Mouse (Mus musculus) hindbrain, embryonic 11.5 days (tissue): ENCODE data around the gene Matn3. TPM values are rescaled to one million over a fixed set of nuclear protein-coding genes. Genes with fewer than 3 reads are reported as not detected.

Experiments
- ATAC-seq: fragments of 200-750 bp; cut with Nextera tagmentation; 2 replicates; pipeline ENCODE4 v1.8.0; 2017; ENCODE audit warnings: mild to moderate bottlenecking, moderate TSS enrichment, moderate library complexity; ENCODE audit not compliant: low FRiP score
- DNase-seq: peaks from one replicate; pipeline ENCODE4 v3.0.0-alpha.2; 2015; ENCODE audit warnings: low spot score
- H3K27ac ChIP-seq: fragments of 300-500 bp; sonication (generic); 2 replicates; pipeline ENCODE4 v1.5.1; 2014; ENCODE audit warnings: mild to moderate bottlenecking, low read depth, low read length
- H3K27me3 ChIP-seq: fragments of 300-500 bp; sonication (generic); 2 replicates; pipeline ENCODE4 v1.6.1; 2014; ENCODE audit warnings: mild to moderate bottlenecking, low read length, moderate library complexity, mixed read lengths; ENCODE audit not compliant: control insufficient read depth, insufficient read depth
- H3K36me3 ChIP-seq: fragments of 300-500 bp; sonication (generic); 2 replicates; pipeline ENCODE4 v1.6.1; 2014; ENCODE audit warnings: mild to moderate bottlenecking, low read length, moderate library complexity, mixed read lengths; ENCODE audit not compliant: control insufficient read depth, insufficient read depth
- H3K4me1 ChIP-seq: fragments of 300-500 bp; sonication (generic); replicated peaks from 2 replicates; pipeline ENCODE4 v1.6.1; 2014; ENCODE audit warnings: low read length, mixed read lengths; ENCODE audit not compliant: control insufficient read depth, insufficient read depth
- H3K4me2 ChIP-seq: fragments of 300-500 bp; sonication (generic); replicated peaks from 2 replicates; pipeline ENCODE4 v1.6.1; 2014; ENCODE audit warnings: mild to moderate bottlenecking, low read depth, low read length
- H3K4me3 ChIP-seq: fragments of 300-500 bp; sonication (generic); 2 replicates; pipeline ENCODE4 v1.5.1; 2014; ENCODE audit warnings: low read depth, low read length
- H3K9ac ChIP-seq: fragments of 300-500 bp; sonication (generic); 2 replicates; pipeline ENCODE4 v1.6.1; 2014; ENCODE audit warnings: low read depth, low read length
- H3K9me3 ChIP-seq: fragments of 300-500 bp; sonication (generic); 2 replicates; pipeline ENCODE4 v1.6.1; 2016; ENCODE audit warnings: low read length; ENCODE audit not compliant: control insufficient read depth
- WGBS: fragments of 180-500 bp; shearing (Covaris S2); extraction: QIAGEN DNeasy Blood & Tissue Kit; methylation state at CpG from one replicate; pipeline ENCODE4 v1.1.7; 2014; 5-methylcytosine and 5-hydroxymethylcytosine counted together
- polyA plus RNA-seq: library from polyadenylated mRNA; unstranded; fragments of >200 nt; fragmentation: Nextera tagmentation; extraction: Ambion mirVana; gene quantifications from 2 replicates; pipeline ENCODE4 v1.2.1, GENCODE M21; 2014

Matn3 gene
- polyA plus RNA-seq: 1.2 and 1.6 TPM in 2 replicates

DNA sequence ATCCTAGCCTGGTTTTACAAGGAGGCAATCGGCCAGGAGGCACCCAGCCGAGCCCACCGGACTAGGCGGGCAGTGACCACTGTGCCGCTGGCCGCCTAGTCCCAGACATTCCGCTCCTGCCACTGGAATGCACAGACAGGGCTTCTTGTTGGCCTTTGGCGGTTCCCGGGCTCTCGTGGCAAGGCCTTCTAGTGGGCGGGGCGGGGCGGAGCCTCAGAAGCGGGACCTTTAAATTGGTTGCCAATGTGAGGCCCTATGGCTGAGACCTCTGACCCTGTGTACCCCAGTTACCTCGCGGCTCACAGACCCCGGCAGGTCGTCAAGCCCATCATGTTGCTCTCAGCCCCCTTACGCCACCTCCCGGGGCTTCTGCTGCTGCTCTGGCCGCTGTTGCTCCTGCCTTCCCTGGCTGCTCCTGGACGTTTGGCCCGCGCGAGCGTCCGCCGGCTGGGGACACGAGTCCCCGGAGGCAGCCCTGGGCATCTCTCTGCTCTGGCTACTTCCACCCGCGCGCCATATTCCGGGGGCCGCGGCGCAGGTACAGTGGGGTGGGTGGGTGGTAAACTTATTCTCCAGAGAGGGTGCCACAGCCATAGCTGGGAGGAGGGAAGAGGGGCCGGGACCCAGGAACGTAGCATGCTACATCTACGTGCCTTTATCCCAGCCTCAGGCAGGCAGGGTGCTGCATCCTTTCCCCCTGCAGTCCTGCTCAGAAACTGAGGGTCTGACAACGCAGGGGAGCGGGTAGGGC, at the start of gene Matn3:
Matn3 (plus strand) TSS at position 216 of the 751 bp plus-strand sequence.
- H3K9ac ChIP-seq: peak within 1 kb of the TSS; percentile 53; the same call in 1 of the 2 replicates

DNA sequence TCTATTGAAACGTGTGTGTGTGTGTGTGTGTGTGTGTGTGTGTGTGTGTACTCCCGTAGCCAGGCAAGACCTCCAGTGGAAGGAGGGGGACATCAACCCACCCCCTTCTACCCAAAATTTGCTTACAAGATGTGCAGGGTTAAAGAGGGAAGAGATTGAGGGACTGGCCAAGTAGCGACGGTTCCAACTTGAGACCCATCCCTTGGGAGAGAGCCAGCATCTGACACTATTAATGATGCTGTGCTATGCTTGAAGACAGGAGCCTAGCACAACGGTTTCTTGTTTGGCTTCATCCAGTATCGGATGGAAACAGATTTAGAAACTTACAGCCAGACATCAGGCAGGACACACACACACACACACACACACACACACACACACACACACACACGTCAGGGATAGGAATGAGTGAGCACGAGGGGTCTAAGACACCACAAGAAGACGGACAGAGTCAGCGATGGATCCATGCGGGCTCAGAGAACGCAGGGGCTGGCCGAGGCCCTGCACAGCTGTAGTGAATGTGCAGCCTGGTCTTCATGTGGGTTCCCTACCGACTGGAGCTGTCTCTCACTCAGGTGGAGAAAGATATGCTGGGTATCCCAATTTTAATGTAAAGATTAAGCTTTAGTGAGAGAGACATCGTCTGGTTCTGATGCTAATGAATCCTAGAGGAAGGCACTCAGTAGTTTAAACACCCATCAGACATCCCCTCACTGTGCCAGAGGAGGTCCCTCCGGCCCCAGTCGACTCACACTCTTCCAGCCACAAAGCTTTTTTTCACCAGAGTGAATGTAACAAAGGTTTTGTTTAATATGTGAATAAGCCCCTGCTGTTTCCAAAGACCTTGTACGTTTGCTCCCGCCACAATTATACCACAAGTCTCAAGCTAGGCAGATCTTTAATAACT, 48.6 kb upstream of the Matn3 start:
- Histone ChIP-seq H3K4me2 (no peak overlapping the region), H3K36me3 (no peaks in the 10 kb centered on the region), H3K9ac (no peak overlapping the region), H3K4me3 (no peak overlapping the region), H3K9me3 (no peaks in the 10 kb centered on the region), H3K4me1 (0 out of 2 replicates have a peak, but pooled peaks cover 2% of the 10 kb centered on the region), H3K27ac (peak overlapping the region; percentile 33; the same call in 1 of the 2 replicates), H3K27me3 (no peaks in the 10 kb centered on the region)
- DNase-seq (peak; percentile 18), ATAC-seq (0 out of 2 replicates have a peak, but pooled peaks have one; percentile 38)
- WGBS: 56% methylated on average over 19 of the region's 19 CpGs

More for the DNA sequence above, at the start of gene Matn3:
- H3K4me2 ChIP-seq: peak within 1 kb of the TSS; percentile 98
- under 1% methylated on average over 42 of the region's 42 CpGs for WGBS
- no peaks in the 10 kb centered on the region for H3K9me3 ChIP-seq
- H3K27me3 ChIP-seq: peaks cover 3% of the 10 kb centered on the region; the same call in 1 of the 2 replicates
- peaks cover 3% of the 10 kb centered on the region; the same call in 1 of the 2 replicates for H3K4me1 ChIP-seq
- peak; percentile 78 for ATAC-seq
- peak; percentile 79 for DNase-seq
- H3K36me3 ChIP-seq: no peaks in the 10 kb centered on the region
- H3K27ac ChIP-seq: no peak within 1 kb of the TSS
- H3K4me3 ChIP-seq: peak within 1 kb of the TSS; percentile 42

DNA sequence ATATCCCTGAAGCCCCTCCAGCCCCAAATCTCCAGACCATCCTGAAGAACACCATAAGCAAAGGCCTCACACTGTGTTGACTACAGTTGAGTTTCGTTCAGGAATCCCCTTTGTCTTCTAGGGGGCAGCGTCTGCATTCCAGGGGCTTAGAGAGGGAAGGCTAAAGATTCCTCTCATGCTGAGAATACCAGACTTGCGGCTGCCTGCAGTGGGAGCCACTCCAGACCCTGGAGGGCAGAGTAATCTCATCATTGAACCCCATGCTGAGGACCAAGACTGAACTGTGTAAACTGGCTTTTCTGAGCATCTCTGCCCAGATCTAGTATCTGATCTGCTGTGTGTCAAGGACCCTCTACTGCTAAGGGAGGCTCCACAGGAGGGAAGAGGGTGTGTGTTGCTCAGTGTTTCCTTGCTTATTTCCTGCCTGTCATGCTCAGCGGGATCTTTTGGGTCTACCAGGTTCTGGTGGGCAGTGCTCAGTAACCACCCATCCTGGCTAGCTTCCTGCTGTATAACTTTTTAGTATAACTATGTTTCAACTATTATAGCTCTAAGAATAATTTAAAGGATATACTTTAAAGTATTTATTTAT, 47.5 kb upstream of the Matn3 start:
- Histone ChIP-seq H3K4me2 (no peak overlapping the region), H3K4me3 (no peak overlapping the region), H3K27ac (no peak overlapping the region), H3K36me3 (no peaks in the 10 kb centered on the region), H3K4me1 (0 out of 2 replicates have a peak, but pooled peaks cover 2% of the 10 kb centered on the region), H3K27me3 (no peaks in the 10 kb centered on the region), H3K9ac (no peak overlapping the region), H3K9me3 (no peaks in the 10 kb centered on the region)
- ATAC-seq: no peak
- WGBS: 16% methylated on average over 4 of the region's 4 CpGs
- peak; percentile 10 for DNase-seq

DNA sequence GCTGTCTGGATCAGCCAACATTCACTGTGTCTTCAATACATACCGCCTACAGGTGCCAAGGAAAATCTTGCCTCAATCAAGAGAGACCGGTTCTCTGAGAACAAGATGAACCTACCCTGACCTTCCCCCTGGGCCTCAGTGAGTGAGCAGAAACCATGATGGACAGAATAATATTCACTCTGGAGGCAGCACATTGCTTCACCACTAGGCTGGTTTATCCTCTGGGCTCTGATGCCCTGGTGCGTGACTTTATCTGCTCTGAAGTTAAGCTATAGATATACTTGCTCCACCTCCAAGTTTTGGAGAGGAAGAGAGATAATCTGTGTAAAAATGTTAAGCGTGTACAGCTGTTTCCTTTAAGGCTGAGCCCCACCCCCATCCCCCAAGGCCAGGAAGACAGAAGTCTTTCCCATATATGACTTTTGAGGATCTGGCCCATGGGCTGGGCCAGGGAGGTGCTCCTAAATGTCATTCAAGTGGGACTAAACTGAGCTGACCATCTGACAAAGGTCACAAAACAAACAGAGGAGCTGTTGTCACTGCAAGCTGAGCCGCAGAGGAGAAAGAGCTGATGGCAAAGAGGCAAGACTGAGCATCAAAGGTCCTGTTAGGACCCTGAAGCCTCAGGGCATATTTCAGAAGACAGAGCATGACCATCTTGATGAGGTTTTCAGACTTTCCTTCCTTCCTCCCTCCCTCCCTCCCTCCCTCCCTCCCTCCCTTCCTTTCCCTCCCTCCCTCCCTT, 46.6 kb upstream of the Matn3 start:
- Histone ChIP-seq H3K27ac (no peak overlapping the region), H3K9me3 (no peaks in the 10 kb centered on the region), H3K4me2 (no peak overlapping the region), H3K27me3 (no peaks in the 10 kb centered on the region), H3K4me3 (no peak overlapping the region), H3K36me3 (no peaks in the 10 kb centered on the region), H3K9ac (no peak overlapping the region), H3K4me1 (0 out of 2 replicates have a peak, but pooled peaks cover 2% of the 10 kb centered on the region)
- WGBS: 49% methylated on average over 5 of the region's 5 CpGs
- ATAC-seq (peak; percentile 20; the same call in 1 of the 2 replicates), DNase-seq (peak; percentile 21)

DNA sequence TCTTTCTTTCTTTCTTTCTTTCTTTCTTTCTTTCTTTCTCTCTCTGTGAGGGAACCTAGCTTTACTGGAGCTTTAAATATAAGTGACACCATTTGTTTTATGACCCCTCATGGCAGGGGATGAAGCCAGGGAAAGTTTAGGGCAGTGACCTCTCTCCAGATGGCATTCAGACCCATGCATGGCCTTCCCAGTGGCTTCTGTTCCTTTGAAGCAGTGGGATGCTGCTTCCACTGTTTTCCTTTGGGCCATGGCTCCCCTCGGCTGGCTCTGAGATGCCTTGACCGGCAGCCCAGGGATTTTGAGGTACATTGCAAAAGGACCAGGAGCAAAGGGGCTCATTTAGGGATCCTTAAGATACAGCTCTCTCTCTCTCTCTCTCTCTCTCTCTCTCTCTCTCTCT, 45.8 kb upstream of the Matn3 start:
- no peak for ATAC-seq
- H3K9me3 ChIP-seq: no peaks in the 10 kb centered on the region
- H3K4me3 ChIP-seq: no peak overlapping the region
- 13% methylated on average over 2 of the region's 2 CpGs for WGBS
- DNase-seq: no peak
- 0 out of 2 replicates have a peak, but pooled peaks cover 2% of the 10 kb centered on the region for H3K4me1 ChIP-seq
- H3K36me3 ChIP-seq: no peaks in the 10 kb centered on the region
- no peak overlapping the region for H3K4me2 ChIP-seq
- H3K27ac ChIP-seq: no peak overlapping the region
- no peak overlapping the region for H3K9ac ChIP-seq
- H3K27me3 ChIP-seq: no peaks in the 10 kb centered on the region

DNA sequence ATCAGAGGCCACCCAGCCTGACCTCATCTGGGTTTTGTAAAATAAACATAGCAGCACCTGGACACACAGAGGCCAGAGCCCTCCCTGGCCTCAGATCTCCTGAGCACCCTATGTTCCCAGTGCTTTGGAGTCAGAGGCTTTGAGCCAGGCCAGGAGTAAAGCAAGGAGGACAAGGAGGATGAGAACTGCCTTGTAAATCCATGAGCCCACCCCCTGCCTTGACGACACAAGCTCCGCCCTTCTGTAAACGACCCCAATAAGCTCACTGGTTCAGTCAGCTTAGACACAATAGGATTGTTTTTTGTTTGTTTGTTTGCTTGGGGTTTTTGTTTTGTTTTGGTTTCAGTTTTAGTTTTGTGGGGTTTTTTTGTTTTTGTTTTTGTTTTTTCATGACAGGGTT, 45.2 kb upstream of the Matn3 start:
- Histone ChIP-seq H3K4me3 (no peak overlapping the region), H3K9me3 (no peaks in the 10 kb centered on the region), H3K36me3 (no peaks in the 10 kb centered on the region), H3K27me3 (no peaks in the 10 kb centered on the region), H3K27ac (no peak overlapping the region), H3K9ac (no peak overlapping the region), H3K4me1 (0 out of 2 replicates have a peak, but pooled peaks cover 2% of the 10 kb centered on the region), H3K4me2 (no peak overlapping the region)
- 39% methylated on average over 3 of the region's 3 CpGs for WGBS
- DNase-seq: no peak
- no peak for ATAC-seq

DNA sequence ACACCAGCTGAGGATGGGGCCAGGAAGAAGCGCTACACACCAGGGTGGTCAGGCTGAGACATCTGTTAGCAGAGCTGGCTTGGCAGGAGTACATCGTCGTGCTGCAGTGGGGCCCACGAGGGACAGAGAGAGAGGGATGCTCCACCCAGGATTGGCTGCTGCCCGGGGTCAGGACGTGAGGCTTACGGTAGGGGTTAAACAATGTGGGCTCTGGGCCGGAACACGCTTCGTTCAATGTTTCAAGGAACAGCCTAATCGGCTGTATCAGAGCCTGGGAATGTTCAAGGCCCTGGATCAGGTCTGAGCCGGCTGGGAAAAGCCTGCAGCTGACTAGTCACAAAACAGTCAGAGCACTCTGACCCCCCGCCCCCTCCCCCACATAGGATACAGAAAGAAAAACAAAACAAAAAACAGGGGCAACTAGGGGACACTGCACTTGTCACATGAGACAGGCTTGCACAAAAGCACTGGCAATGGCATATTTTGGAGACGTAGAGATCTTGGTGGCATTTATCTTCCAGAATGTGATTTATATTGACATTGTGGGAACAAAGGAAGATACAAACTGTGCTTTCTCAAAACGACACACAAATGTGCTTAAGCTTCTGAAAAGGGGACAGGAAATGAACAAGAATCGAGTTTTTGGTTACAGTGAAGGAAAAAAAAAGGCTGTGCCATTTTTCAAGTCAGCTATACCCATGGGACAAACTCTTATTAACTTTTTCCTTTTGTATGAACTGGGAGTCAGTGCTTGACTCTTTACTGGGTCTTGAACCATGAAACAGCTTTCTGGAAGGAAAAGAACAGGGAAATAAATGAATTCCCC, 34.7 kb upstream of the Matn3 start:
- H3K9ac ChIP-seq: peak overlapping the region; percentile 55
- H3K27me3 ChIP-seq: no peaks in the 10 kb centered on the region
- WGBS: 9% methylated on average over 16 of the region's 16 CpGs
- H3K4me2 ChIP-seq: peak overlapping the region; percentile 19; the same call in 1 of the 2 replicates
- H3K27ac ChIP-seq: peak overlapping the region; percentile 82
- DNase-seq (peak; percentile 71), ATAC-seq (peak; percentile 87)
- peaks cover 7% of the 10 kb centered on the region for H3K4me1 ChIP-seq
- no peak overlapping the region for H3K4me3 ChIP-seq
- H3K9me3 ChIP-seq: no peaks in the 10 kb centered on the region
- no peaks in the 10 kb centered on the region for H3K36me3 ChIP-seq
